Mouse (Mus musculus) forebrain, embryonic 16.5 days (tissue): ENCODE data around the gene Slamf7. TPM values are rescaled to one million over a fixed set of nuclear protein-coding genes. Genes with fewer than 3 reads are reported as not detected.
A peak's percentile ranks its signal among the peaks of the same experiment; 100 is the strongest.

ENCODE experiments used
- ATAC-seq: fragments of 200-750 bp; cut with Nextera tagmentation; 2 replicates; pipeline ENCODE4 v1.8.0; 2017; ENCODE audit warnings: mild to moderate bottlenecking, moderate library complexity
- H3K27ac ChIP-seq: fragments of 300-500 bp; sonication (generic); 2 replicates; pipeline ENCODE4 v1.5.1; 2014; ENCODE audit warnings: low read length, control low read depth
- H3K27me3 ChIP-seq: fragments of 300-500 bp; sonication (generic); replicated peaks from 2 replicates; pipeline ENCODE4 v1.6.1; 2014; ENCODE audit warnings: low read length; ENCODE audit not compliant: control insufficient read depth, insufficient read depth
- H3K36me3 ChIP-seq: fragments of 300-500 bp; sonication (generic); 2 replicates; pipeline ENCODE4 v1.6.1; 2014; ENCODE audit not compliant: control insufficient read depth, insufficient read depth
- H3K4me1 ChIP-seq: fragments of 300-500 bp; sonication (generic); replicated peaks from 2 replicates; pipeline ENCODE4 v1.6.1; 2014; ENCODE audit warnings: low read length; ENCODE audit not compliant: control insufficient read depth, insufficient read depth
- H3K4me2 ChIP-seq: fragments of 300-500 bp; sonication (generic); 2 replicates; pipeline ENCODE4 v1.6.1; 2014; ENCODE audit warnings: mild to moderate bottlenecking, low read length, control low read depth
- H3K4me3 ChIP-seq: fragments of 300-500 bp; sonication (generic); replicated peaks from 2 replicates; pipeline ENCODE4 v1.5.1; 2014; ENCODE audit warnings: mild to moderate bottlenecking, low read length, control low read depth
- H3K9ac ChIP-seq: fragments of 300-500 bp; sonication (generic); replicated peaks from 2 replicates; pipeline ENCODE4 v1.6.1; 2014; ENCODE audit warnings: low read depth, low read length, control low read depth
- H3K9me3 ChIP-seq: fragments of 300-500 bp; sonication (generic); 2 replicates; pipeline ENCODE4 v1.6.1; 2016; ENCODE audit warnings: low read length; ENCODE audit not compliant: control insufficient read depth
- WGBS: fragments of 180-500 bp; shearing (Covaris S2); extraction: QIAGEN DNeasy Blood & Tissue Kit; methylation state at CpG from one replicate; pipeline ENCODE4 v1.1.7; 2014; 5-methylcytosine and 5-hydroxymethylcytosine counted together
- polyA plus RNA-seq: library from polyadenylated mRNA; unstranded; fragments of >200 nt; fragmentation: Nextera tagmentation; extraction: Ambion mirVana; gene quantifications from 2 replicates; pipeline ENCODE4 v1.2.1, GENCODE M21; 2015

Slamf7 gene
- polyA plus RNA-seq, 1 experiment from 2014 or later, result not detected

- ATAC-seq, result no peak
- no peak overlapping the region for H3K4me2 ChIP-seq
- H3K27me3 ChIP-seq, result no peaks in the 10 kb centered on the region
- no peak overlapping the region for H3K4me3 ChIP-seq
- no peaks in the 10 kb centered on the region for H3K4me1 ChIP-seq
- H3K9ac ChIP-seq, result no peak overlapping the region
- no peaks in the 10 kb centered on the region for H3K36me3 ChIP-seq
- H3K27ac ChIP-seq, result no peak overlapping the region
- 70% methylated on average over 5 of the region's 5 CpGs for WGBS
- no peaks in the 10 kb centered on the region for H3K9me3 ChIP-seq
Observed at GRCm38 (mm10) chr1:171646429-171646940, 6.3 kb downstream of the Slamf7 start.

DNA sequence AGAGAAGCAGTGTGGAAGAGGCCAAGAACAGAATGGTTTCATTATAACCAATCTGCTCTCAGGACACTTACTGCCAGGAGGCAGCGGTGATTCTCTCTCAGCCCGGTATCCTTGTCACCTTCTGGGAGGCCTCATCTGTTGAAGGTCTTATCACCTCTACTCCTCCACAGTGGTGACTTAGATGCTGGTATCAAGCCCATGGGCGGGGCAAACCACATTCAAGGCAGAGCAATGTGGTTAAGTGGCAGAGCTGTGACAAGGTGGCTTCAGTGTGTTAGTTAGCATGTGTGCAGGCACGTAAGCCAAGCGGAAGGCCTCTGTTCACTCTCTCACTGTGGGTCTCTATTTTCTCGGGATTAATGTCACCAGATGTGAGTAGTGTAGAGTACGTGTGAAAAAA is 9.2 kb downstream of the Slamf7 start:
- no peak for ATAC-seq
- 80% methylated on average over 7 of the region's 7 CpGs for WGBS
- no peaks in the 10 kb centered on the region for H3K9me3 ChIP-seq
- H3K9ac ChIP-seq, result no peak overlapping the region
- no peak overlapping the region for H3K4me2 ChIP-seq
- H3K36me3 ChIP-seq, result no peaks in the 10 kb centered on the region
- no peaks in the 10 kb centered on the region for H3K4me1 ChIP-seq
- H3K4me3 ChIP-seq, result no peak overlapping the region
- no peak overlapping the region for H3K27ac ChIP-seq
- H3K27me3 ChIP-seq, result no peaks in the 10 kb centered on the region

DNA sequence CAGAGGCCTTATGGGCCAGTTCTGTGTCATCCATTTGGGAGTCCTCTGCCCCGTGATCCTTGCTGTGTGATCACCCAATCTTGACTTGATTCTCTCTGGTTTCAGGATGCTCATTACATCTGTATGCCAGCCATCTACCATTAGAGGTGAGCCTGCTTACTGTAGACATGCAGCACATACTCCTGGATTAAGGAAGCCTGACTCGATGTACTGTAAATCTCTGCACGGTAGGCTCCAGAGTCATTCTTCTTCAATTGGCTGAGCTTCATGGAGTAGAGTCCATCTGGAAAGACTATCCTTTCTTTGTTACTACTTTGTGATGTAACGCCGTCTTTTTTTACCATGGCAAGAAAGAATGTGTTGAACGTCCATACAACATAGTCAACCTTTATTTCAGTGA is 12.0 kb downstream of the Slamf7 start:
- Histone ChIP-seq H3K4me1 (no peaks in the 10 kb centered on the region), H3K9ac (no peak overlapping the region), H3K9me3 (no peaks in the 10 kb centered on the region), H3K36me3 (no peaks in the 10 kb centered on the region), H3K4me2 (no peak overlapping the region), H3K27ac (no peak overlapping the region), H3K27me3 (no peaks in the 10 kb centered on the region), H3K4me3 (no peak overlapping the region)
- WGBS, result 96% methylated on average over 6 of the region's 6 CpGs
- no peak for ATAC-seq

- Histone ChIP-seq H3K4me2 (no peak overlapping the region), H3K4me3 (no peak overlapping the region), H3K27ac (no peak overlapping the region), H3K36me3 (no peaks in the 10 kb centered on the region), H3K4me1 (no peaks in the 10 kb centered on the region), H3K27me3 (no peaks in the 10 kb centered on the region), H3K9ac (no peak overlapping the region), H3K9me3 (no peaks in the 10 kb centered on the region)
- ATAC-seq, result no peak
- WGBS, result 80% methylated on average over 2 of the region's 2 CpGs
Observed at GRCm38 (mm10) chr1:171638686-171639085, 14.1 kb downstream of the Slamf7 start.

- Histone ChIP-seq H3K4me2 (no peak overlapping the region), H3K4me3 (no peak overlapping the region), H3K9me3 (no peaks in the 10 kb centered on the region), H3K36me3 (no peaks in the 10 kb centered on the region), H3K9ac (no peak overlapping the region), H3K27me3 (no peaks in the 10 kb centered on the region), H3K27ac (no peak overlapping the region), H3K4me1 (no peaks in the 10 kb centered on the region)
- 86% methylated on average over 8 of the region's 8 CpGs for whole genome bisulfite sequencing
- ATAC-seq, result no peak
Observed at GRCm38 (mm10) chr1:171637101-171637500, 15.7 kb downstream of the Slamf7 start.

DNA sequence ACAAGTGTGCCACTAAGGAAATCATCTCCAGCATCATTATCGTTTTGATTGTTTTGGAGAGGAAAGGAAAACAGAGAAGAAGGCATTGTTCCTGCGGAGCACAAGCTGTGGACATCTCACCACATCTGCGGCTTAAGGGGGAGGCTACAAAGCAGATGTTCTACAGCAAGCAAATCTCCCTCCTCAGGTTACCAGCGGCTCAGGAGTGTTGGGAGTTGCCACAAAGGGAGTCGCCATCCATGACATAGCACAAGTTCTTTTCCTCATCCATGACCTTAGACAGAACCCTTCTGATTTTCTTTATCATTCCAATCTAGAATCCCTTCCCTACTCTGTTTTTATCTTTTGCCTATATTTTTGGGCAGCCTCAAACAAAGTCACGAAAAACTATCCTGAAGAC is 17.1 kb downstream of the Slamf7 start:
- no peaks in the 10 kb centered on the region for H3K4me1 ChIP-seq
- H3K36me3 ChIP-seq, result no peaks in the 10 kb centered on the region
- H3K27ac ChIP-seq, result no peak overlapping the region
- no peaks in the 10 kb centered on the region for H3K9me3 ChIP-seq
- WGBS, result 73% methylated on average over 6 of the region's 6 CpGs
- H3K9ac ChIP-seq, result no peak overlapping the region
- no peak overlapping the region for H3K4me3 ChIP-seq
- H3K4me2 ChIP-seq, result no peak overlapping the region
- no peaks in the 10 kb centered on the region for H3K27me3 ChIP-seq
- no peak for ATAC-seq

GRCm38 (mm10) chr1:171631447-171631846 is 21.4 kb downstream of the Slamf7 start:
- no peak overlapping the region for H3K27ac ChIP-seq
- H3K9ac ChIP-seq, result no peak overlapping the region
- H3K9me3 ChIP-seq, result no peaks in the 10 kb centered on the region
- H3K4me1 ChIP-seq, result no peaks in the 10 kb centered on the region
- no peaks in the 10 kb centered on the region for H3K27me3 ChIP-seq
- 51% methylated on average over 2 of the region's 2 CpGs for WGBS
- no peak overlapping the region for H3K4me3 ChIP-seq
- H3K36me3 ChIP-seq, result no peaks in the 10 kb centered on the region
- no peak overlapping the region for H3K4me2 ChIP-seq
- ATAC-seq, result peak; percentile 83

- no peaks in the 10 kb centered on the region for H3K9me3 ChIP-seq
- no peak overlapping the region for H3K4me2 ChIP-seq
- H3K27me3 ChIP-seq, result no peaks in the 10 kb centered on the region
- no peak overlapping the region for H3K9ac ChIP-seq
- H3K4me3 ChIP-seq, result no peak overlapping the region
- no peaks in the 10 kb centered on the region for H3K4me1 ChIP-seq
- H3K27ac ChIP-seq, result no peak overlapping the region
- no peaks in the 10 kb centered on the region for H3K36me3 ChIP-seq
- 0 out of 2 replicates have a peak, but pooled peaks have one; percentile 15 for ATAC-seq
- 55% methylated on average over 4 of the region's 4 CpGs for WGBS
Observed at GRCm38 (mm10) chr1:171630912-171631311, 21.9 kb downstream of the Slamf7 start.

GRCm38 (mm10) chr1:171630041-171630440 is 22.8 kb downstream of the Slamf7 start:
- no peaks in the 10 kb centered on the region for H3K36me3 ChIP-seq
- H3K9me3 ChIP-seq, result no peaks in the 10 kb centered on the region
- no peaks in the 10 kb centered on the region for H3K27me3 ChIP-seq
- no peak for ATAC-seq
- WGBS, result 84% methylated on average over 7 of the region's 7 CpGs
- H3K4me1 ChIP-seq, result no peaks in the 10 kb centered on the region
- H3K27ac ChIP-seq, result no peak overlapping the region
- H3K4me3 ChIP-seq, result no peak overlapping the region
- H3K9ac ChIP-seq, result no peak overlapping the region
- H3K4me2 ChIP-seq, result no peak overlapping the region

GRCm38 (mm10) chr1:171629168-171629567 is 23.7 kb downstream of the Slamf7 start:
- no peak overlapping the region for H3K4me2 ChIP-seq
- 73% methylated on average over 6 of the region's 6 CpGs for WGBS

More at GRCm38 (mm10) chr1:171629168-171629567, 23.7 kb downstream of the Slamf7 start:
- no peaks in the 10 kb centered on the region for H3K9me3 ChIP-seq
- ATAC-seq, result no peak
- no peak overlapping the region for H3K4me3 ChIP-seq
- no peaks in the 10 kb centered on the region for H3K36me3 ChIP-seq
- H3K27me3 ChIP-seq, result no peaks in the 10 kb centered on the region
- H3K27ac ChIP-seq, result no peak overlapping the region
- no peaks in the 10 kb centered on the region for H3K4me1 ChIP-seq
- no peak overlapping the region for H3K9ac ChIP-seq
